Mouse (Mus musculus): ENCODE results near the gene Cpeb3. TPM values are rescaled to one million over a fixed set of nuclear protein-coding genes. Genes with fewer than 3 reads are reported as not detected.
"Not testable (repeated sequence)": the region's sequence is repeated elsewhere in the genome, so short reads cannot be mapped to it uniquely, and the experiment has no call there.

Gene Cpeb3
- polyA plus RNA-seq (2012; rRNA removed), result 35.2 and 39.6 TPM in 2 replicates

GRCm38 (mm10) chr19:37208176-37208755, at the start of gene Cpeb3:
Gene Cpeb3 (minus strand): TSS chr19:37208601.
- peak in 1 of 2 experiments; percentile 48 for DNase-seq (ENCODE audit: extremely low spot score in 1 of 2, low spot score in 1 of 2)

GRCm38 (mm10) chr19:37255321-37255720, 46.9 kb upstream of the Cpeb3 start:
- DNase-seq (ENCODE audit: extremely low spot score in 1 of 2, low spot score in 1 of 2), result peak; percentile 83 to 90

GRCm38 (mm10) chr19:37252104-37252503, 43.7 kb upstream of the Cpeb3 start:
- DNase-seq (ENCODE audit: extremely low spot score in 1 of 2, low spot score in 1 of 2), result no peak

- DNase-seq (ENCODE audit: extremely low spot score in 1 of 2, low spot score in 1 of 2), result no peak
Measured at GRCm38 (mm10) chr19:37248199-37248598, 39.8 kb upstream of the Cpeb3 start.

- no peak for DNase-seq (ENCODE audit: extremely low spot score in 1 of 2, low spot score in 1 of 2)
Measured at GRCm38 (mm10) chr19:37246859-37247258, 38.5 kb upstream of the Cpeb3 start.

- no peak for DNase-seq (ENCODE audit: extremely low spot score in 1 of 2, low spot score in 1 of 2)
Measured at GRCm38 (mm10) chr19:37242707-37243106, 34.3 kb upstream of the Cpeb3 start.

GRCm38 (mm10) chr19:37241201-37241600, 32.8 kb upstream of the Cpeb3 start:
- DNase-seq (ENCODE audit: extremely low spot score in 1 of 2, low spot score in 1 of 2), result no peak

GRCm38 (mm10) chr19:37239096-37239495, 30.7 kb upstream of the Cpeb3 start:
- no peak for DNase-seq (ENCODE audit: extremely low spot score in 1 of 2, low spot score in 1 of 2)

- DNase-seq (ENCODE audit: extremely low spot score in 1 of 2, low spot score in 1 of 2), result peak in 1 of 2 experiments; percentile 44
Measured at GRCm38 (mm10) chr19:37238651-37239050, 30.2 kb upstream of the Cpeb3 start.

GRCm38 (mm10) chr19:37237712-37238437, 29.5 kb upstream of the Cpeb3 start:
- no peak for DNase-seq (ENCODE audit: extremely low spot score in 1 of 2, low spot score in 1 of 2)

GRCm38 (mm10) chr19:37237306-37237705, 28.9 kb upstream of the Cpeb3 start:
- DNase-seq (ENCODE audit: extremely low spot score in 1 of 2, low spot score in 1 of 2), result no peak

GRCm38 (mm10) chr19:37235818-37236217, 27.4 kb upstream of the Cpeb3 start:
- DNase-seq (ENCODE audit: extremely low spot score in 1 of 2, low spot score in 1 of 2), result no peak

GRCm38 (mm10) chr19:37233561-37234539, 25.4 kb upstream of the Cpeb3 start:
- DNase-seq (ENCODE audit: extremely low spot score in 1 of 2, low spot score in 1 of 2), result no peak

- DNase-seq (ENCODE audit: extremely low spot score in 1 of 2, low spot score in 1 of 2), result not testable (repeated sequence)
Measured at GRCm38 (mm10) chr19:37232598-37232997, 24.2 kb upstream of the Cpeb3 start.

- DNase-seq (ENCODE audit: extremely low spot score in 1 of 2, low spot score in 1 of 2), result no peak
Measured at GRCm38 (mm10) chr19:37225197-37225862, 16.9 kb upstream of the Cpeb3 start.

GRCm38 (mm10) chr19:37214711-37215110, 6.3 kb upstream of the Cpeb3 start:
- DNase-seq (ENCODE audit: extremely low spot score in 1 of 2, low spot score in 1 of 2), result no peak

- DNase-seq (ENCODE audit: extremely low spot score in 1 of 2, low spot score in 1 of 2), result no peak
Measured at GRCm38 (mm10) chr19:37211416-37211815, 3.0 kb upstream of the Cpeb3 start.

- DNase-seq (ENCODE audit: extremely low spot score in 1 of 2, low spot score in 1 of 2), result no peak
Measured at GRCm38 (mm10) chr19:37210457-37210856, 2.1 kb upstream of the Cpeb3 start.

- DNase-seq (ENCODE audit: extremely low spot score in 1 of 2, low spot score in 1 of 2), result peak in 1 of 2 experiments; percentile 25
Measured at GRCm38 (mm10) chr19:37209467-37210128, 1.2 kb upstream of the Cpeb3 start.

GRCm38 (mm10) chr19:37208986-37209385, 585 bp upstream of the Cpeb3 start:
- no peak for DNase-seq (ENCODE audit: extremely low spot score in 1 of 2, low spot score in 1 of 2)

All from frontal cortex, adult 2 months (tissue).